12 mouse cellular contexts compared by ENCODE assay signal in genomic region chr4:47587256-47587655, GRCm38 (mm10).
DNase-seq lines count a peak whose midpoint lies in the region; ATAC-seq and TF ChIP-seq lines count a peak whose summit lies in the region.
"Had no signal": no experiment of that assay in that cellular context is flagged by ENCODE, and none has a peak within 500 bp of the region (broad histone marks: within the 10 kb centered on the region; RNA-seq: fewer than 3 reads in every experiment).

No protein-coding gene starts in this region.

- H3K36me3 ChIP-seq in lung, embryonic 14.5 days (ENCODE audit: insufficient read depth) = no peaks in the 10 kb centered on the region
- no peaks in the 10 kb centered on the region for H3K36me3 ChIP-seq in embryonic facial prominence, embryonic 15.5 days
- H3K36me3 ChIP-seq: G1E; hindbrain, embryonic 10.5 days; liver, embryonic 15.5 days had no signal

- H3K4me1 ChIP-seq in lung, embryonic 14.5 days (ENCODE audit: insufficient read depth) = no peaks in the 10 kb centered on the region
- H3K4me1 ChIP-seq in embryonic facial prominence, embryonic 15.5 days = peaks cover 8% of the 10 kb centered on the region; the same call in 1 of the 2 replicates
- H3K4me1 ChIP-seq: hindbrain, embryonic 10.5 days; liver, embryonic 15.5 days had no signal

- H3K27ac ChIP-seq in lung, embryonic 14.5 days (ENCODE audit: low read depth) = no peak overlapping the region
- peak overlapping the region; percentile 55 for H3K27ac ChIP-seq in embryonic facial prominence, embryonic 15.5 days (replicated peaks)
- H3K27ac ChIP-seq: hindbrain, embryonic 10.5 days; liver, embryonic 15.5 days had no signal

- no peaks in the 10 kb centered on the region for H3K9me3 ChIP-seq in lung, embryonic 14.5 days (ENCODE audit: low read depth, low read length)
- H3K9me3 ChIP-seq in embryonic facial prominence, embryonic 15.5 days (replicated peaks) = no peaks in the 10 kb centered on the region
- H3K9me3 ChIP-seq: G1E; hindbrain, embryonic 10.5 days; liver, embryonic 15.5 days had no signal

- H3K9ac ChIP-seq in lung, embryonic 14.5 days = no peak overlapping the region
- no peak overlapping the region for H3K9ac ChIP-seq in embryonic facial prominence, embryonic 15.5 days
- H3K9ac ChIP-seq: liver, embryonic 15.5 days had no signal

- no peak for ATAC-seq in lung, embryonic 14.5 days (ENCODE audit: insufficient read depth)
- ATAC-seq in embryonic facial prominence, embryonic 15.5 days (ENCODE audit: insufficient number of reproducible peaks, low FRiP score, low TSS enrichment, low read depth) = no peak

- intact Hi-C loops in heart, postnatal 25 days (cut with DNase I) = no loop called here
- intact Hi-C loops in left cerebral cortex, postnatal 14 days (cut with DNase I) = no loop called here

- no peak overlapping the region for H3K4me2 ChIP-seq in lung, embryonic 14.5 days
- no peak overlapping the region for H3K4me2 ChIP-seq in embryonic facial prominence, embryonic 15.5 days (replicated peaks)
- H3K4me2 ChIP-seq: liver, embryonic 15.5 days had no signal

- TF ChIP-seq CTCF in lung, embryonic 14.5 days (IDR thresholded peaks at IDR 0.05; ENCODE audit: low read depth) = no peak

- peak; percentile 44 for DNase-seq in lung, embryonic 14.5 days
- DNase-seq in lung, adult 18-20 months = no peak
- DNase-seq in heart, postnatal 25 days (ENCODE audit: low spot score) = peak; percentile 69
- peak; percentile 33 to 60 for DNase-seq in lung, postnatal 4 days
- no peak for DNase-seq in ovary, postnatal 36 days (ENCODE audit: low spot score)
- no peak for DNase-seq in left cerebral cortex, postnatal 14 days (ENCODE audit: low spot score in 2 of 2)
- DNase-seq in layer of hippocampus, adult 11-12 months (ENCODE audit: low spot score) = no peak
- DNase-seq: spleen, adult 18-20 months had no signal

- no peaks in the 10 kb centered on the region for H3K27me3 ChIP-seq in lung, embryonic 14.5 days (ENCODE audit: insufficient read depth, low read length)
- no peaks in the 10 kb centered on the region for H3K27me3 ChIP-seq in embryonic facial prominence, embryonic 15.5 days
- H3K27me3 ChIP-seq: liver, embryonic 15.5 days had no signal

- H3K4me3 ChIP-seq in lung, embryonic 14.5 days (ENCODE audit: low read depth, low read length) = no peak overlapping the region
- no peak overlapping the region for H3K4me3 ChIP-seq in embryonic facial prominence, embryonic 15.5 days (replicated peaks)
- H3K4me3 ChIP-seq: hindbrain, embryonic 10.5 days; liver, embryonic 15.5 days had no signal

- 39% methylated on average over 5 of the region's 5 CpGs for WGBS in lung, embryonic 14.5 days
- WGBS in embryonic facial prominence, embryonic 15.5 days = 25% methylated on average over 5 of the region's 5 CpGs

Comparison
In these comparisons a context has a peak if more than half of its experiments do, and no peak if none do; other contexts are left out.
1. DNase-seq: peak in lung, embryonic 14.5 days (single experiment), heart, postnatal 25 days (single experiment) and lung, postnatal 4 days (2 of 2); none in lung, adult 18-20 months (0 of 2), ovary, postnatal 36 days (single experiment), left cerebral cortex, postnatal 14 days (0 of 2) and layer of hippocampus, adult 11-12 months (single experiment).